Mouse (Mus musculus) heart, postnatal 0 days (tissue): ENCODE results near the gene Gm20696.

Experiments
- CTCF ChIP-seq: IDR thresholded peaks from 2 replicates; pipeline ENCODE4 v1.5.1; 2016; ENCODE audit warnings: antibody characterized with exemption, control low read depth, low read depth
- EP300 ChIP-seq: IDR thresholded peaks from 2 replicates; pipeline ENCODE4 v1.6.1; 2016; ENCODE audit warnings: antibody characterized with exemption, low read depth

GRCm38 (mm10) chr6:99632121-99632980 lies 34.2 kb downstream of the Gm20696 start:
- TF ChIP-seq CTCF: no peak
- no peak for TF ChIP-seq EP300
